Mouse (Mus musculus): ENCODE results near the gene Sco1. TPM values are rescaled to one million over a fixed set of nuclear protein-coding genes. Genes with fewer than 3 reads are reported as not detected.

Gene Sco1
- total and polyA plus RNA-seq, 3 experiments = 15.4 to 32.7 (median 20.4) TPM

- peaks cover 19% of the 10 kb centered on the region for H3K27me3 ChIP-seq (replicated peaks)
- no peak overlapping the region for H3K27ac ChIP-seq (ENCODE audit: insufficient read depth, low read depth)
- no peak overlapping the region for H3K9ac ChIP-seq (ENCODE audit: insufficient read depth, low read depth)
- H3K4me3 ChIP-seq (replicated peaks in 1 of 3; ENCODE audit: low read depth in 2 of 3, low read length in 2 of 3, poor library complexity in 1 of 3) = no peak overlapping the region
- H3K9me3 ChIP-seq (replicated peaks; ENCODE audit: low read length) = no peaks in the 10 kb centered on the region
- H3K36me3 ChIP-seq (replicated peaks in 1 of 2; ENCODE audit: control insufficient read depth in 1 of 2, insufficient read depth in 1 of 2, low read length in 1 of 2) = no peaks in the 10 kb centered on the region
- H3K4me2 ChIP-seq (ENCODE audit: insufficient read depth, low read depth, poor library complexity, severe bottlenecking) = no peak overlapping the region
- H3K79me2 ChIP-seq (replicated peaks; ENCODE audit: control insufficient read depth, extremely low read depth, insufficient read depth, poor library complexity, severe bottlenecking) = no peaks in the 10 kb centered on the region
- no peak for DNase-seq (ENCODE audit: extremely low read depth)
- dilution Hi-C loops (cut with MboI; ENCODE audit: extremely low pct_ligation_motif_present, extremely low pct_unique_long_range_greater_than_20kb, low sequenced_read_pairs) (no loop called here), in situ Hi-C loops (cut with MboI; ENCODE audit: low pct_ligation_motif_present, low pct_unique_long_range_greater_than_20kb, low sequenced_read_pairs) (no loop called here)
- H3K4me1 ChIP-seq (ENCODE audit: control insufficient read depth in 1 of 2, insufficient read depth in 2 of 2) = peaks cover 11 to 14% of the 10 kb centered on the region in 2 experiments
- no peak for TF ChIP-seq ETS1 (conservative IDR thresholded peaks at IDR 0.05; ENCODE audit: low read depth, low read length)
- no peak for TF ChIP-seq SMC3 (IDR thresholded peaks at IDR 0.05; ENCODE audit: low read depth, low read length)
- TF ChIP-seq NELFE (IDR thresholded peaks at IDR 0.05; ENCODE audit: low read depth, low read length) = no peak
- TF ChIP-seq NRF1 (IDR thresholded peaks at IDR 0.05; ENCODE audit: low read depth, low read length) = no peak
- TF ChIP-seq PAX5 (IDR thresholded peaks at IDR 0.05; ENCODE audit: low read length) = no peak
- no peak for TF ChIP-seq JUND (conservative IDR thresholded peaks at IDR 0.05; ENCODE audit: low read depth, low read length)
- TF ChIP-seq RCOR1 (conservative IDR thresholded peaks at IDR 0.05; ENCODE audit: low read depth, low read length) = no peak
- no peak for TF ChIP-seq USF2 (conservative IDR thresholded peaks at IDR 0.05; ENCODE audit: low read depth, low read length)
- TF ChIP-seq ZMIZ1 (IDR thresholded peaks at IDR 0.05; ENCODE audit: low read depth, low read length) = no peak
Measured at GRCm38 (mm10) chr11:67103256-67103655, 50.8 kb downstream of the Sco1 start.

- no peaks in the 10 kb centered on the region for H3K9me3 ChIP-seq (replicated peaks; ENCODE audit: low read length)
- H3K9ac ChIP-seq (ENCODE audit: insufficient read depth, low read depth) = no peak overlapping the region
- H3K27ac ChIP-seq (ENCODE audit: insufficient read depth, low read depth) = no peak overlapping the region
- no peak overlapping the region for H3K4me3 ChIP-seq (replicated peaks in 1 of 3; ENCODE audit: low read depth in 2 of 3, low read length in 2 of 3, poor library complexity in 1 of 3)
- H3K4me2 ChIP-seq (ENCODE audit: insufficient read depth, low read depth, poor library complexity, severe bottlenecking) = peak overlapping the region; percentile 27; the same call in 1 of the 2 replicates
- DNase-seq (ENCODE audit: extremely low read depth) = no peak
- TF ChIP-seq HCFC1 (IDR thresholded peaks at IDR 0.05; ENCODE audit: low read depth, low read length) (no peak), POLR2AphosphoS2 (IDR thresholded peaks at IDR 0.05; ENCODE audit: low read depth, low read length) (no peak), RAD21 (IDR thresholded peaks at IDR 0.05; ENCODE audit: low read depth, low read length) (no peak), MEF2A (IDR thresholded peaks at IDR 0.05; ENCODE audit: borderline replicate concordance, low read depth, low read length) (no peak), NRF1 (IDR thresholded peaks at IDR 0.05; ENCODE audit: low read depth, low read length) (no peak)
- dilution Hi-C loops (cut with MboI; ENCODE audit: extremely low pct_ligation_motif_present, extremely low pct_unique_long_range_greater_than_20kb, low sequenced_read_pairs) = no loop called here
- in situ Hi-C loops (cut with MboI; ENCODE audit: low pct_ligation_motif_present, low pct_unique_long_range_greater_than_20kb, low sequenced_read_pairs) = no loop called here
- no peaks in the 10 kb centered on the region for H3K79me2 ChIP-seq (replicated peaks; ENCODE audit: control insufficient read depth, extremely low read depth, insufficient read depth, poor library complexity, severe bottlenecking)
- H3K27me3 ChIP-seq (replicated peaks) = peaks cover 10% of the 10 kb centered on the region
- peaks cover 11 to 14% of the 10 kb centered on the region in 2 experiments for H3K4me1 ChIP-seq (ENCODE audit: control insufficient read depth in 1 of 2, insufficient read depth in 2 of 2)
- H3K36me3 ChIP-seq (replicated peaks in 1 of 2; ENCODE audit: control insufficient read depth in 1 of 2, insufficient read depth in 1 of 2, low read length in 1 of 2) = no peaks in the 10 kb centered on the region
Measured at GRCm38 (mm10) chr11:67104242-67104641, 51.8 kb downstream of the Sco1 start.

- DNase-seq (ENCODE audit: extremely low read depth) = no peak
- H3K4me2 ChIP-seq (ENCODE audit: insufficient read depth, low read depth, poor library complexity, severe bottlenecking) = peak overlapping the region; percentile 27
- no peak overlapping the region for H3K27ac ChIP-seq (ENCODE audit: insufficient read depth, low read depth)
- no peak overlapping the region for H3K9ac ChIP-seq (ENCODE audit: insufficient read depth, low read depth)
- peaks cover 11 to 14% of the 10 kb centered on the region in 2 experiments for H3K4me1 ChIP-seq (ENCODE audit: control insufficient read depth in 1 of 2, insufficient read depth in 2 of 2)
- H3K27me3 ChIP-seq (replicated peaks) = peaks cover 6% of the 10 kb centered on the region
- H3K9me3 ChIP-seq (replicated peaks; ENCODE audit: low read length) = no peaks in the 10 kb centered on the region
- in situ Hi-C loops (cut with MboI; ENCODE audit: low pct_ligation_motif_present, low pct_unique_long_range_greater_than_20kb, low sequenced_read_pairs) (loop anchor here (5.0 kb wide), 1 partner anchor 77 kb away; the partner anchor contains the start of gene Tmem220), dilution Hi-C loops (cut with MboI; ENCODE audit: extremely low pct_ligation_motif_present, extremely low pct_unique_long_range_greater_than_20kb, low sequenced_read_pairs) (no loop called here)
- no peaks in the 10 kb centered on the region for H3K36me3 ChIP-seq (replicated peaks in 1 of 2; ENCODE audit: control insufficient read depth in 1 of 2, insufficient read depth in 1 of 2, low read length in 1 of 2)
- H3K79me2 ChIP-seq (replicated peaks; ENCODE audit: control insufficient read depth, extremely low read depth, insufficient read depth, poor library complexity, severe bottlenecking) = no peaks in the 10 kb centered on the region
- no peak overlapping the region for H3K4me3 ChIP-seq (replicated peaks in 1 of 3; ENCODE audit: low read depth in 2 of 3, low read length in 2 of 3, poor library complexity in 1 of 3)
- TF ChIP-seq SIN3A (IDR thresholded peaks at IDR 0.05; ENCODE audit: low read length) (no peak), NRF1 (IDR thresholded peaks at IDR 0.05; ENCODE audit: low read depth, low read length) (no peak), IRF4 (IDR thresholded peaks at IDR 0.05; ENCODE audit: low read depth, low read length) (no peak), ZMIZ1 (IDR thresholded peaks at IDR 0.05; ENCODE audit: low read depth, low read length) (no peak), SMC3 (IDR thresholded peaks at IDR 0.05; ENCODE audit: low read depth, low read length) (no peak), CHD1 (IDR thresholded peaks at IDR 0.05; ENCODE audit: low read depth, low read length) (no peak), BHLHE40 (IDR thresholded peaks at IDR 0.05; ENCODE audit: low read depth, low read length) (peak; percentile 39), E2F4 (IDR thresholded peaks at IDR 0.05; ENCODE audit: insufficient replicate concordance, low read depth, low read length) (no peak), RCOR1 (conservative IDR thresholded peaks at IDR 0.05; ENCODE audit: low read depth, low read length) (no peak), MYC (IDR thresholded peaks at IDR 0.05; ENCODE audit: low read depth, low read length) (no peak), KAT2A (IDR thresholded peaks at IDR 0.05; ENCODE audit: insufficient replicate concordance, low read length) (no peak), EP300 (IDR thresholded peaks at IDR 0.05; ENCODE audit: low read length) (no peak), MAX (IDR thresholded peaks at IDR 0.05; ENCODE audit: low read length) (no peak), JUN (IDR thresholded peaks at IDR 0.05; ENCODE audit: insufficient read depth, low read depth, low read length) (peak; percentile 85), UBTF (IDR thresholded peaks at IDR 0.05; ENCODE audit: low read depth, low read length) (no peak), POLR2AphosphoS2 (IDR thresholded peaks at IDR 0.05; ENCODE audit: low read depth, low read length) (no peak), POLR2A (IDR thresholded peaks at IDR 0.05; ENCODE audit: low read depth, low read length) (no peak), TBP (conservative IDR thresholded peaks at IDR 0.05; ENCODE audit: low read depth, low read length) (no peak), USF2 (conservative IDR thresholded peaks at IDR 0.05; ENCODE audit: low read depth, low read length) (no peak)
Measured at GRCm38 (mm10) chr11:67104714-67105113, 52.2 kb downstream of the Sco1 start.
